Mouse (Mus musculus): ENCODE data around the gene Gmppa.

The Gmppa gene

DNA sequence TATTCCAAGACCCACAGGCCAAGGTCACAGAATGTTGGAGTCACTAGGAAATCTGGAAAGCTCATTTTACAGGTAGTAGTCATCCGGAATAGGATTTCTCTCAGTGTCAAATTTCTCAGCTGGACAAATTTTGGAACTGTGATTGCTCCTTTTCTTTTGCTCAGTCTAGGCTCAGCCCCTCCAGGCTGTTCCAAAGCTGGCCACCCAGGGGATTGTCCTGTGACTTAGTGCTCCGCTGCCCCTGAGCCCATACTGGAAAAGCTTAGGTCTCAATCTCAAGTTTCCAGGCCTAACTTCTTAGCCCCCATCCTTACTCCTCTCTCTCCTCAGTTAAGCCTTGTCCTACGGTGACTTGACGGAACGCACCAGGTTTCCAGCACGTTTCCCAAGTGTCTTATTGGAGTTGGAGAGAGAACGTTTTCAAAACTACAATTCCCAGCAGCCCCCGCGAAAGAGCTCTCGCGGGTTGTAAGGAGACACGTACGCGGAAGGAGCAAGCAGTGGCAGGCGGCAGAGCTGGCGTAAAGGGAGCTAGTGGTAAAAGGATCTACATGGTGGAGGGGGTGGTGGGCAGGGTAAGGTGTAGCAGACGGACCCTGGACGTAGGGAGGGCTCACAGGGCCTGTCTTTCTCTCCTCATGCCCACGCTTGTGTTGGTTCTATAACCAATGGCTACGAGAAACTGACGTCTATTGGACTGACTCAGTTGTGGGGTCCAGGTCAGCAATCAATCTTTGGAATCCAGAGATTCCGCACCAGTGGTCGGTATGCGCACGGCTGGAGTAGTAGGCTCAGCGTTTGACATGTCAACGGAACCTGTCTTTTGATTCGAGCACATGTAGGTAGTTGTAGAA, at the start of gene Gmppa:
Gene Gmppa (plus strand): TSS at position 456 of the 854 bp plus-strand sequence.
- peak; percentile 86 for DNase-seq (ENCODE audit: low read depth, low spot score)

DNA sequence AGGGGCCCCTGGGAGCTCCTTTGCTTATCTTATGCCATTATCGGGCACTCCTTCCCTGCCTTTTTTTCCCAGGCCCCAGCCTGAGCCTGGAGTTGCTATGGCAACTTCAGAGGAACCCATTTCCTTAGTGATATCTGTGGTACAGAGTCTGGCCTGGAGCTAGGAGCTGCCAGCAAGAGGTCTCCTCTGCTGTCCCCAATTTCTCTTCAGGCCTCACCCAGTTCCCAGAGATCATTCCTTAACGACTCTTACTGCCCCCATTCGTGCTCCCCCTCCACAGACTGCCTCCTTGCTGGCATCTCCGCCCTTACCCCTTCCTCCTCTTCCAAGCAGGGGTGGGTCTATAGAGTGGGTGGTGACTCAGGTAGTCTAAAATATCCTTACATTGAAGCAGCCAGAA, 49.6 kb upstream of the Gmppa start:
- DNase-seq (ENCODE audit: low read depth, low spot score): no peak

- no peak for DNase-seq (ENCODE audit: low read depth, low spot score)
Measured at GRCm38 (mm10) chr1:75387469-75387928, 48.2 kb upstream of the Gmppa start.

DNA sequence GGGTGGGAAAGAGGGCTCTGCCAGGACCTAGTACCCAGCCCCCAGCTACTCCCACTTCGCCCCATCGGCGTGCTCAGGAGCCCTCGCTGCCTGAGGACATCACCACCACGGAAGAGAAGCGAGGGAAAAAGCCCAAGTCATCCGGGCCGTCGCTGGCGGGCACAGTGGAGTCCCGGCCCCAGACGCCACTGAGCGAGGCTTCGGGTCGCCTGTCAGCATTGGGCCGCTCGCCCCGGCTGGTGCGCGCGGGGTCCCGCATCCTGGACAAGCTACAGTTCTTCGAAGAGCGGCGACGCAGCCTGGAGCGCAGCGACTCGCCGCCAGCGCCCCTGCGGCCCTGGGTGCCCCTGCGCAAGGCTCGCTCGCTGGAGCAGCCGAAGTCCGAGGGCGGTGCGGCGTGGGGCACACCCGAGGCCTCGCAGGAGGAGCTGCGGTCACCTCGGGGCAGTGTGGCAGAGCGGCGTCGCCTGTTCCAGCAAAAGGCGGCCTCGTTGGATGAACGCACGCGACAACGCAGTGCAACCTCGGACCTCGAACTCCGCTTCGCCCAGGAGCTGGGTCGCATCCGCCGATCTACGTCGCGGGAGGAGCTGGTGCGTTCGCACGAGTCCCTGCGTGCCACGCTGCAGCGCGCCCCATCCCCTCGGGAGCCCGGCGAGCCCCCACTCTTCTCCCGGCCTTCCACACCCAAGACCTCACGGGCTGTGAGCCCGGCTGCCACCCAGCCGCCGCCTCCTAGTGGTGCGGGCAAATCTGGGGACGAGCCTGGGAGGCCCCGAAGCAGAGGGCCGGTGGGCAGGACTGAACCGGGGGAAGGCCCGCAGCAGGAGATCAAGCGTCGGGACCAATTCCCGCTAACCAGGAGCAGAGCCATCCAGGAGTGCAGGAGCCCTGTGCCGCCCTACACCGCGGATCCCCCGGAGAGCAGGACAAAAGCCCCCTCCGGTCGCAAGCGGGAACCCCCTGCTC, 47.5 kb upstream of the Gmppa start:
- no peak for DNase-seq (ENCODE audit: low read depth, low spot score)

GRCm38 (mm10) chr1:75388898-75389515, 46.7 kb upstream of the Gmppa start:
- DNase-seq (ENCODE audit: low read depth, low spot score): no peak

- DNase-seq (ENCODE audit: low read depth, low spot score): no peak
Measured at GRCm38 (mm10) chr1:75393139-75393538, 42.6 kb upstream of the Gmppa start.

GRCm38 (mm10) chr1:75393846-75394245, 41.9 kb upstream of the Gmppa start:
- DNase-seq (ENCODE audit: low read depth, low spot score): no peak

DNA sequence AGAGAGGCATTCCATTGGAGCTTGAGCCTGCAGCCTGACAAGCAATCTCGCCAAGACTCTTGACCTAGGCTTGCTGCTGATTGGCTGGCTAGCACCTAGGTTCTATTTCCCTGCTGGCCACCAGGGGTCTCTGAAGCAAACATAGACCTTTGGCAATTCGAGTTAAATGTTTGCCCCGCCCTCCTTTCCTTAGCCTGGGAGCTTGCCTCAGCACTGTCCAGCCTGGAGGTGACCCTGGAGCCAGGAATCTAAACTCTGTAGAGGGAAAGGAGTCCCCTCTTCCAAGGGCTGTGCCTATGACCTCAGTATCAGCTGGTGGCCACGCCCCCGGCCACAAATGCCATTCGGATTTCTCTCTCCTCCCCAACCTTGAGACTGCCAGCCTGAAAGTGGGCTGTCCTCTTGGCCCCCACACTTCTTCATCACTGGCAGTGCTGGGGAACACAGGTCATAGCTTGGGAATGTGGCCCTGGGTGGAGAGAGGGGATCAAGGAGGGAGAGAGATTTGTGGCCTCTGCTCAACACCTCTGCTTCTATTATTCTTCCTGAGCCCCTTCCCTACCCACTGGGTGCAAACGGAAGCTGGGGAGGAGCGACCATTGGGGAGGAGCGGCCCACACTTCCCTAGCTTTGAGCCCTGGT, 36.8 kb upstream of the Gmppa start:
- peak; percentile 80 for DNase-seq (ENCODE audit: low read depth, low spot score)

DNA sequence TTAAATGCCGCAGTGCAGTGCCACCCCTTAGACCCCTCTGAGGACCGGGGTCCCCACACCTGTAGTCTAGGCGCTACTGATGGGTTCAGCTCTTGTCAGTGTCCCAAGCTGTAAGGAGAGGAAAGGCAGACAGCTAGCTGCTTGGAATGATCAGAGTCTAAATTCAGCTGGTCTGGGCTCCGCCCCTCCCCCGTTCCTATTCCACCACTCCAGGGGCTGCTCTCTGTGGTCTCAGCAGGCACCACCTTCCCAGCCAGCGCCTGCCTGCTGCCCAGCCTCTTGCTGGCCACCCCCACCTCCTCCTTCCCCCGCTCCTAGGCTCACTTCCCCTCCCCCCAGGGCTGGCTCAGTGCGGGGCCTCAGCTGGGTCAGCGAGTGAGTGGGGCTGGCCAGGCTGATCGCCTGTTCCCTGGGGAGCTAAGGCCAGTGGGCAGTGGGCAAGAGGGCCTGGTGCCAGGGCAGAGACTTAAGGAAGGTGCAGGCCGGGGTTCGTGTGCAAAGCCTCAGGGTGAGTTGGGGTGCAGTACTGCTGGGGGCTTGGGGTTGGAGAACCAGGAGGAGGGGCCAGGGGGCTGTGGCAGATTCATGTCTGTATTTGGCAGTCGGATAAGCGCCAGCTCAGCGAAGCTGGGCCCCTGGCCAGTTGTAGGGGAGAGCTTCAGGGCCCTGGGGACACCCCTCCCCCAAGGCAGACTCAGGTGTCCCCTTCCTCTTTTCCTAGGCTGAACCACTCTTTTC, 35.8 kb upstream of the Gmppa start:
- peak; percentile 67 for DNase-seq (ENCODE audit: low read depth, low spot score)

DNA sequence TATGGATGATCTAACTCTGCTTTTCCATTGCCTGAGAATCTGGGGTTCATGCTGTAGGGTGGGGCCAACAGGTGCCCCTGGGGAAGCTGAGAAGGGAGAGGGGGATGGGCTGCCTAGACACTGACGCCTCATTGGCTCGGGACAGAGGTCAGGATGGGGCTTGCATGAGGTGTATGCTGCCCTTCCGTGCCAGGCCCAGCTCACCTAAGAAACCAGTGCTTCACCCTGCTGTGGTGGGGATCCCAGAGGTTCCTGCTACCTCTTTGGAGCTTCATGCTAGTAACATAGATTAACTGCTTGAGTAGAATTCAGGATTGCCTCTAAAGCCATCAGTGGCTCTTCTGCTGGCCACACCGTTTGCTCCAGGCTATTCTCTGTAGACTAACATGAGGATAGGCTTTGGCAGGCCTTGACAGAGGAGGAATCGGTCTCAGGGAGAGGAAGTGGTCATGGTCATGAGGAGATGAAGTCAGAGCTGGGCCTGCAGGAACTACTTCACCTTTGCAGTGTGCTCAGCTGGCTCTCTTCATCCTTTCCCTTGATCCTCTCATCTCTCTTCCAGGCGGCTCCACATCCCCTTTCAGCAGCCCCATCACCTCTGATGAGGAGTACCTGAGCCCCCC, 35.1 kb upstream of the Gmppa start:
- DNase-seq (ENCODE audit: low read depth, low spot score): no peak

DNA sequence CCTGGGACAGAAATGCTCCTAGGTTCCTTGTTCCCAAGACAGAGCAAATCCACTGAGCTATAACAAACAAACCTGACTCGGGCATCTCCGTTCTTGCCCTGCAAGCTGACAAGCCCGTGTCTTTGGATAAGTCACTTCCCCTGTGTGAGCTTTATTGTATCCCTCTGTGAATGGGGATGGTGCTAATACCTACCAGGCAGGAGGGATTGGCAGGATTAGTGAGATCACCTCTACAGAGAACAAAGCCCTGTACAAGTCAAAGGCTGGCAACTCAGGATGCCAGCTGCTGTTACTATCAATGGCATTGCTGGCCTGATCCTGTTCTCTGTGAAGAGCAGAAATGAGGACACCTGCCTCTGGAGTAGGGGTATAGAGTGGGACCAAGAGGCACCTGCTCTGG, 30.2 kb upstream of the Gmppa start:
- DNase-seq (ENCODE audit: low read depth, low spot score): no peak

- no peak for DNase-seq (ENCODE audit: low read depth, low spot score)
Measured at GRCm38 (mm10) chr1:75406173-75406572, 29.6 kb upstream of the Gmppa start.

GRCm38 (mm10) chr1:75407056-75407455, 28.7 kb upstream of the Gmppa start:
- no peak for DNase-seq (ENCODE audit: low read depth, low spot score)

DNA sequence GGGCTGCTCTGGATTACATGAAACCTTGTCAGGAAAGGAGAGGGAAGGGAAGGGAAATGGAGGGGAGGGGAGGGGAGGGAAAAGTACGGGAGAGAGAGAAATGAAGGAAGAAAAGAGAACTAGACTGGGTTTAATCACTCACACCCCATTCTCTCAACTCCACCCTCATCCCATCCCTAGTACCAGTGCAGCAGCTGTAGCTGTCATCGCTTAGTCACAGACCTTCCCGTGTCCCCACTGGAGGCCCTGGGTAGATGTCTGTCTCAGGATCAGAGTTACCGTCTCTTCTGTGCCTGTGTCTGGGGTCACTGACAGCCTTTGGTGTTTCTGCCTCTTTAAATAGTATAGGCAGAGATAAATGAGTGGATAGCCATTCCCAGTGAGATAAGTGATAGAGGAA, 27.5 kb upstream of the Gmppa start:
- no peak for DNase-seq (ENCODE audit: low read depth, low spot score)

DNA sequence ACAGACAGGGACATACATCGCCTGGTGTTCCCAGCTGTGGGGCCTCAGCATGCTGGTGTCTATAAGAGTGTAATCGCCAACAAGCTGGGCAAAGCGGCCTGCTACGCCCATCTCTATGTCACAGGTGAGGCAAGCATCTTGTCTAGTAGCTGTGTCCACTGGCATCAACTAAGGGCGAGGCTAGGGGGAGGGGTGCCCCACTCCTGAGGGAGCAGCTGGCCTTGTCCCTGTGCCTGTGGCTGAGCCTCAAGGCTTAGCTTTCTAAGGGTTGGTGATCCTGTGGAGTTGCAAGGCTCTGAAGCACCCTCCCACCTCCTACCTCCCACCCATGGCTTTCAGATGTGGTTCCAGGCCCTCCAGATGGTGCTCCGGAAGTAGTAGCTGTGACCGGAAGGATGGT, 25.8 kb upstream of the Gmppa start:
- no peak for DNase-seq (ENCODE audit: low read depth, low spot score)

DNA sequence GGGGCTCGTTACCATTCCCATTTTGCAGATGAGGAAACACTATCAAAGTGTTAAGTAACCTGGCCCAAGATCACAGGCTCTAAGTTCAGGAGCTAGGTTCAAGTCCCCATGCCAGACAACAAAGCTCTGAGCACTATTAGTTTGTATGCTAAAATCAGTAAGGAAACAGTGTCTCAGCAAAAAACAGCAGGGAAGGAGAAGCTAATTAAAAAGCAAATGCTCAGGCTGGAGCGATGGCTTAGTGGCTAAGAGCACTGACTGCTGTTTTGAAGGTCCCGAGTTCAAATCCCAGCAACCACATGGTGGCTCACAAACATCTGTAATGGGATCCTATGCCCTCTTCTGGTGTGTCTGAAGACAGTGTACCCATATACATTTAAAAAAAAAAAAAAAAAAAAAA, 23.5 kb upstream of the Gmppa start:
- no peak for DNase-seq (ENCODE audit: low read depth, low spot score)

GRCm38 (mm10) chr1:75413749-75414148, 22.0 kb upstream of the Gmppa start:
- DNase-seq (ENCODE audit: low read depth, low spot score): peak; percentile 29

GRCm38 (mm10) chr1:75421794-75422193, 13.9 kb upstream of the Gmppa start:
- DNase-seq (ENCODE audit: low read depth, low spot score): no peak

GRCm38 (mm10) chr1:75422216-75422822, 13.4 kb upstream of the Gmppa start:
- DNase-seq (ENCODE audit: low read depth, low spot score): no peak
